Mouse (Mus musculus): Measurements from ENCODE around the gene Tceal8. TPM values are rescaled to one million over a fixed set of nuclear protein-coding genes. Genes with fewer than 3 reads are reported as not detected.
"Not testable (repeated sequence)": the region's sequence is repeated elsewhere in the genome, so short reads cannot be mapped to it uniquely, and the experiment has no call there.

Gene Tceal8
- polyA plus RNA-seq, 2 experiments, result 105 to 191 TPM

DNA sequence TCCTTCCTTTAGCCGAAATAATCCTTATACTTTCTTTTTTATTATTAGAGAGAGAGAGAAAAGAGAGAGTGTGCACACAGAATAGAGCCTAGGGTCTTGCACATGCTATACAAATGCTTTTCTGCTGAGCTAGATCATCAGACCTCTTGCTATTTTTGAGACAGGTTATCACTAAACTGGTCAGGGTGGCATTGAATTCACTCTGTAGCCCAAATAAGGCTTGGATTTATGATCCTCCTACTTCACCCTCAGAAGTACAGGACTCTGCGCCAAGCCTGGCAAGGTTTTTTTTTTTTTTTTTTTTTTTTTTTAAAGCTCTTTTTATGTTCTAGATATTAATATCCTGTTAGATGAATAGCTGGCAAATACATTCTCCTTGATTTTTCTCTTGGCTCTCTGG lies 28.4 kb downstream of the Tceal8 start:
- no peak for DNase-seq (ENCODE audit: low read depth in 3 of 3, low spot score in 3 of 3)

GRCm38 (mm10) chrX:136141385-136141784 lies 30.8 kb downstream of the Tceal8 start:
- DNase-seq (ENCODE audit: low read depth in 3 of 3, low spot score in 3 of 3) (no peak), ATAC-seq (ENCODE audit: insufficient read depth) (no peak)
- Histone ChIP-seq H3K27me3 (ENCODE audit: control insufficient read depth, insufficient read depth, low read length) (no peaks in the 10 kb centered on the region), H3K9me3 (ENCODE audit: control insufficient read depth, low read length) (no peaks in the 10 kb centered on the region), H3K4me1 (replicated peaks; ENCODE audit: control insufficient read depth in 2 of 2, insufficient read depth in 2 of 2, low read length in 1 of 2) (peaks cover 8 to 10% of the 10 kb centered on the region in 2 experiments), H3K9ac (replicated peaks) (no peak overlapping the region), H3K4me2 (ENCODE audit: low read depth) (peak overlapping the region; percentile 60; the same call in 1 of the 2 replicates), H3K36me3 (replicated peaks; ENCODE audit: control insufficient read depth, insufficient read depth, low read depth) (no peaks in the 10 kb centered on the region; the same call in 1 of the 2 replicates), H3K4me3 (ENCODE audit: insufficient read depth in 1 of 2, low read depth in 2 of 2, low read length in 2 of 2) (no peak overlapping the region), H3K27ac (no peak overlapping the region)
- TF ChIP-seq EP300 (IDR thresholded peaks at IDR 0.05; ENCODE audit: low read depth), result no peak
- no peak for TF ChIP-seq CTCF (IDR thresholded peaks at IDR 0.05; ENCODE audit: low read depth)
- 47% methylated on average over 5 of the region's 5 CpGs for WGBS (ENCODE audit: insufficient replicate concordance)

More for the DNA sequence above, 28.4 kb downstream of the Tceal8 start:
- WGBS (ENCODE audit: insufficient replicate concordance), result 68% methylated on average over 2 of the region's 2 CpGs
- H3K27ac ChIP-seq, result no peak overlapping the region
- no peak for ATAC-seq (ENCODE audit: insufficient read depth)
- H3K27me3 ChIP-seq (ENCODE audit: control insufficient read depth, insufficient read depth, low read length), result no peaks in the 10 kb centered on the region
- no peaks in the 10 kb centered on the region for H3K4me1 ChIP-seq (replicated peaks; ENCODE audit: control insufficient read depth in 2 of 2, insufficient read depth in 2 of 2, low read length in 1 of 2)
- TF ChIP-seq EP300 (IDR thresholded peaks at IDR 0.05; ENCODE audit: low read depth), result no peak
- no peak for TF ChIP-seq CTCF (IDR thresholded peaks at IDR 0.05; ENCODE audit: low read depth)
- no peak overlapping the region for H3K4me2 ChIP-seq (ENCODE audit: low read depth)
- H3K4me3 ChIP-seq (ENCODE audit: insufficient read depth in 1 of 2, low read depth in 2 of 2, low read length in 2 of 2), result no peak overlapping the region
- no peaks in the 10 kb centered on the region for H3K9me3 ChIP-seq (ENCODE audit: control insufficient read depth, low read length)
- H3K9ac ChIP-seq (replicated peaks), result no peak overlapping the region
- no peaks in the 10 kb centered on the region; the same call in 1 of the 2 replicates for H3K36me3 ChIP-seq (replicated peaks; ENCODE audit: control insufficient read depth, insufficient read depth, low read depth)

- H3K9me3 ChIP-seq (ENCODE audit: control insufficient read depth, low read length); H3K27ac ChIP-seq; H3K36me3 ChIP-seq (replicated peaks; ENCODE audit: control insufficient read depth, insufficient read depth, low read depth); H3K27me3 ChIP-seq (ENCODE audit: control insufficient read depth, insufficient read depth, low read length): not testable (repeated sequence)
- Histone ChIP-seq H3K4me1 (replicated peaks; ENCODE audit: control insufficient read depth in 2 of 2, insufficient read depth in 2 of 2, low read length in 1 of 2) (peaks cover 20% of the 10 kb centered on the region in 2 experiments), H3K9ac (replicated peaks) (peak overlapping the region; percentile 69), H3K4me2 (ENCODE audit: low read depth) (peak overlapping the region; percentile 60), H3K4me3 (ENCODE audit: insufficient read depth in 1 of 2, low read depth in 2 of 2, low read length in 2 of 2) (peak overlapping the region; percentile 63 to 95)
- ATAC-seq (ENCODE audit: insufficient read depth), result peak; percentile 22
- WGBS (ENCODE audit: insufficient replicate concordance), result 7% methylated on average over 5 of the region's 5 CpGs
- peak in 2 of 3 experiments; percentile 14 to 23 for DNase-seq (ENCODE audit: low read depth in 3 of 3, low spot score in 3 of 3)
Measured at GRCm38 (mm10) chrX:136139640-136140004, 32.5 kb downstream of the Tceal8 start.

DNA sequence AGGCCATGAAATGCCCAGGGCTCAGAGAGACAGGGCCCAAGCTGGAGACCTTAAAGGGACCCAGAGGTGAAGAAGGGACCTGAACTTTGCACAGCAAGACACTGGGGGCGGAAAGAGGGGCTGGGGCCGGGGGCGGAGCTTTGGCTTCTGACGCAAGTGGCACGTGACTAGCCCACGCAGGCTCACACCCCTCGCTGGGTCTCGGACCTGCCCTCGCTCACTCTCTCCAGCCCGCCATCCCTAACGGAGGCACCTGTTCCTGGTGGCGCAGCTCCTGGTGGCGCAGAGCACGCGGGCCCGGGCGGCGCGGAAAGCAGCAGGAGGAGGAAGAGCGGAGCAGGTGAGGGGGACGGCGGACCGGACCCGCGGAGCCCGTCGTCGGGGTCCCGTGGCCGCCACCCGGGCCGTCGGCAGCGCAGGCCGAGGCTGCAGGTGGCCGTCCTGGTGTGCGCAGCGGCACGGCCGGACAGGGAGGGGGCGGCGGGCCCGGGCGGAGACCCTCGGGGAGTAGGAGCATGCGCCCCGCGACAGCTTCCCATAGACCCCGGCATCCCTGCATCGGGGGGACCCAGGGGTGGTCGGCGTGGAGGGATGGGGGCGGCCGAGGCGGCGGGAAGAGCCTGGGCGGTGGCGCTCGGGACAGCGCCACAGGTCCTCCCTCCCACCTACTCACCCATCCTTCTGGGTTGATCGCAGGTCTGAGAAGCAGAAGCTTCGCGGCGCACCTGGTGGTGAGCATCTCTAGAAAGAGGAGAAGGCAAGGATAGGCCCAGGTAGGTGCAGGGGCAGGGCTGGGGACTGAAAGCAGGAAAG lies 33.1 kb downstream of the Tceal8 start, which contains the start of gene Bex4:
TSS of gene Bex4 (plus strand) at position 170 of the 813 bp plus-strand sequence.
- Histone ChIP-seq H3K4me3 (ENCODE audit: insufficient read depth in 1 of 2, low read depth in 2 of 2, low read length in 2 of 2) (peak within 1 kb of the TSS; percentile 63 to 95), H3K4me1 (replicated peaks; ENCODE audit: control insufficient read depth in 2 of 2, insufficient read depth in 2 of 2, low read length in 1 of 2) (peaks cover 20 to 22% of the 10 kb centered on the region in 2 experiments), H3K9ac (replicated peaks) (peak within 1 kb of the TSS; percentile 69), H3K27ac (peak within 1 kb of the TSS; percentile 52), H3K4me2 (ENCODE audit: low read depth) (peak within 1 kb of the TSS; percentile 60)
- not testable (repeated sequence) for DNase-seq (ENCODE audit: low read depth in 3 of 3, low spot score in 3 of 3); H3K27me3 ChIP-seq (ENCODE audit: control insufficient read depth, insufficient read depth, low read length); H3K9me3 ChIP-seq (ENCODE audit: control insufficient read depth, low read length); H3K36me3 ChIP-seq (replicated peaks; ENCODE audit: control insufficient read depth, insufficient read depth, low read depth)
- ATAC-seq (ENCODE audit: insufficient read depth), result peak; percentile 62
- WGBS (ENCODE audit: insufficient replicate concordance), result 8% methylated on average over 15 of the region's 64 CpGs

DNA sequence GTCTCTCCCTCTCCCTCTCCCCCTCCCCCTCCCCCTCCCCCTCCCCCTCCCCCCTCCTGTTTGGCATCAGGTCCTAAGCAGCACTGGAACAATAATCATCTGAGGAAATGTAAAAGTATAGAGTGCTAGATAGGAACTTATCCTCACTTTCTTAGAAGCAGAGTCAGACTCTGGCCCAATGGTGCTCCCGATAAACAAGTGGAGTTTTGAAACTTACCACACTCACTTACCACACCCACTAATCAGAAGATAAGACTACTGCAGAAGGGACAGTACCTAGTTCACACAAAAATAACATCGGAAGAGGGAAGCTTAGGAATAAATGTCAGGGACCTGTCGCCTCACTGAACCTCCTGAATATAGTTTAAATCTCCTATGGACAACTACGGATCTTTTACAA lies 36.6 kb downstream of the Tceal8 start:
- Histone ChIP-seq H3K4me2 (ENCODE audit: low read depth) (peak overlapping the region; percentile 42), H3K9ac (replicated peaks) (no peak overlapping the region), H3K27ac (peak overlapping the region; percentile 77), H3K27me3 (ENCODE audit: control insufficient read depth, insufficient read depth, low read length) (no peaks in the 10 kb centered on the region), H3K9me3 (ENCODE audit: control insufficient read depth, low read length) (no peaks in the 10 kb centered on the region), H3K4me3 (ENCODE audit: insufficient read depth in 1 of 2, low read depth in 2 of 2, low read length in 2 of 2) (no peak overlapping the region), H3K4me1 (replicated peaks; ENCODE audit: control insufficient read depth in 2 of 2, insufficient read depth in 2 of 2, low read length in 1 of 2) (peaks cover 20 to 22% of the 10 kb centered on the region in 2 experiments), H3K36me3 (replicated peaks; ENCODE audit: control insufficient read depth, insufficient read depth, low read depth) (no peaks in the 10 kb centered on the region)
- ATAC-seq (ENCODE audit: insufficient read depth) (peak; percentile 88), DNase-seq (ENCODE audit: low read depth in 3 of 3, low spot score in 3 of 3) (peak; percentile 58 to 70 (median 66))
- no peak for TF ChIP-seq CTCF (IDR thresholded peaks at IDR 0.05; ENCODE audit: low read depth)
- TF ChIP-seq EP300 (IDR thresholded peaks at IDR 0.05; ENCODE audit: low read depth), result peak; percentile 85
- 41% methylated on average over 4 of the region's 4 CpGs for WGBS (ENCODE audit: insufficient replicate concordance)

Measured in liver, embryonic 14.5 days (tissue).